Mouse (Mus musculus): ENCODE results near the gene Irak2.
A peak's percentile ranks its signal among the peaks of the same experiment; 100 is the strongest.
"Not testable (repeated sequence)": the region's sequence is repeated elsewhere in the genome, so short reads cannot be mapped to it uniquely, and the experiment has no call there.

The Irak2 gene

DNA sequence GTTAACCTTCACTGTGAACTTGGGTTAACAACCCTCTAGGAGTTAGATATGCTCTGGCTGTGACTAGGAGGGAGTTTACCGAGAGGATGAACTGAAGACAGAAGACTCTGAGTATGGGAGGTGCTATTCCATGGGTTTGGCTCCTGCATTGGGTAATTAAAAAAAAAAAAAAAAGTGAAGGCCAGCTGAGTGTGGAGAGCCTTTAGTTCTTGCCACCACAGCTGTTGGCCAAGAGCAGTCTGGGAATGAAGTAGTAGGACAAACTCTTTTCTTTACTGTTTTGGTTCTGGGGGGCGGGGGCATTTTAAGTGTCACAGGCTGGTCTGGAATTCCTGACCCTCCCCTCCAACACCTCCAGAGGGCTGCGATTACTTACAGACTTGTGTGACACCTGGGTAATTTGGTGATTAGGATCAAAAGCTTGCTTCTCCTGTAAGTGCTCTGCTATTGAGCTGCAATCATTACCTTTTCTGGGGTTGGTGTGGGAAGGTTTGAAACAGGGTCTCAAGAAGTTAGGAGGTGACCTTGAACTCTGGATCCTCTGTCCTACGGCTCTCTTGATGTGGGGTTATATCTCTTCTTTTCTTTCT is 57.6 kb downstream of the Irak2 start:
- DNase-seq (ENCODE audit: low read depth, low spot score): peak; percentile 61

DNA sequence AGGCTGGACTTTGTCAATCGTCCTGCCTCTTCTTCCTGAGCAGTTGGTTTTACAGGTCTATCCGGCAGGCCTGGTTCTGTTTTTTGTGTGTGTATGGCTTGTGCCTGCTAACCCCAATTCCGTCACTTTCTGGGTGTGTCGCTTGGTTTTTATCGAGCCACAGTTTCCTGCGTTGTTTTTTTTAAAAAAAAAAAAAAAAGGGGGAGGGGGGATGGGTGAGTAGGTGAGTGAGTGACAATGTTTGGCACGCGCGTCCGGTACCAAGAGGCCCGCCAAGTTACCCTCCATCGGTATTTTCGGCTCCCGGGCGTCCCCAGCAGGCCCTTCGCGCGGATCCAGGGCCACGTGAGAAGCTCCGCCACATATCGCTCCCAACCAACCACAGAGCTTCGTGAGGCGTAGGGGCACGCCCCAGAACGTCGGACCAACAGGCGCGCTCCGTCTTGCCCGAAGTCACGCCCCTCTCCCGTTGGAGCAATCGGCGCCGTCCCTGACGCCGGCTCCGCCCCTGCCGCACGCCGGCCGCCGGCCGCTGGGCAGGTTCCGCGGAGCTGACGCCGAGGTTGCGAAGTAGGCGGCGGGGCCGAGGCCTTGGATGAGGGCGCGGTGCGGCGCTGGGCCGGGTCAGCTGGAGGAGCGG is 58.4 kb downstream of the Irak2 start, which contains the start of gene Tatdn2:
TSS of gene Tatdn2 (plus strand) at position 469 of the 640 bp plus-strand sequence.
- DNase-seq (ENCODE audit: low read depth, low spot score): peak; percentile 98

DNA sequence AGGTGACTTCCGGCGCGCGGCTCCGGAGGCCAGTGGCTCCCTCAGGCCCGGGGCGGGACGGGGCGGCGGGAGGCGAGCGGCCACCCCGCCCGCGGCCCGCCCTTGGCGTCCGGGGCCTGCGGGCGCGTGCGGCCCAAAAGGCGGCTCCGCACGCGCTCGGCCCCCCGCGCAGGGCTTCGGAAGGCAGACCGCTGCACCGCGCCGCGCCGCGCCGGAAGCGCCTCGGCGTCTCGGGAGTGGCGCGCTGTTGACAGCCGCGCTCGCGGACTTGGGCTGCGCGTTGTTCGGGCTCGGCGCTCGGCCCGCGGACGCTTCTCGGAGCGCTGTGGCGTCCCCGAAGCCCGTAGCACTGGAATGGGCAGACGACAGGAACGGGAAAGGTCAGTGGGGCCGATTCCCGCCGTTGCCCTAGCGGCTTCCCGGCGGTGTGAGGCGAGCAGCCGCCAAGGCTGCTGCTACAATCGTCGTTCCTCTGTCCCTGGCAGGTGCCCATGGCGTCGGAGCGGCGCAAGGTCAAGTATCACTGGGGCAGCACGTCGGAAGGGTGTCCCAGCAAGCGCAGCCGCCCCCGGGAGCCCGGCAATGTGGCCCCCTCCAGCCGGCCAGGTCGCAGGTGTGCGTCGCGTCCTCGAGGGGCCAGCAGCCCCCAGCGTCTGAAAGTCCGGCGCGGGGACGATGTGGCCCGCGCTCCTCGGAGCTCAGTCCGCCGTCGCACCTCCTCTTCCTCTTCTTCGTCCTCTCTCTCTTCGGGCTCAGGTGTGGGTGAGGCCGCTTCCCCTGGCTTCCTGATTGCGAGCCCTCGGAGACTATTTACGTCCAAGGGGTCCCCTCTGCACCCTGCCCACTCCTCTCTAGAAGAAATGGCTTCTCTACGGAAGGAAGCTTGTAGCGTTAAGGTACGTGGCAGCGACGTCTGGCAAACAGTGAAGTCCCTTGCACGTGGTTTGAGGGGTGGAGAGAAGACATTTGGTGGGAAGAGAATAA is 59.2 kb downstream of the Irak2 start:
- DNase-seq (ENCODE audit: low read depth, low spot score): peak; percentile 57

DNA sequence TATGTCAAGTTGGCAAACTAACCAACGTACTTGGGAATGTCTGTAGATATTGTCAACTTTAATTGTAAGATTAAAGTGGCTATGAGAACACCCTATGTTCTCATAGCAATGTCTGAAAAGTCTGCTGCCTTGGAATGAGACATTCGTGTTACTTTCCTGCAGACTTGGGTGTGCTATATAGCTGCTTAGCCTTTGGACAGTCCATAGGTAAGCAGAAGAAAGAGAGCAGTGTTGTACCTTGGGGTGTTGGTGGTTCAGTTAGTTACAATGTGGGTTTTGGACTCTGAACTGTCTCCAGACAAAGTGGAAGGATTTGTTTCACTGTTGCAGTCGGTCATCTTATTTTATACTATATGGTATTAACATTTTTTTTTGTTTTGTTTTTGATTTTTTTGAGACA is 74.5 kb downstream of the Irak2 start:
- DNase-seq (ENCODE audit: low read depth, low spot score): no peak

DNA sequence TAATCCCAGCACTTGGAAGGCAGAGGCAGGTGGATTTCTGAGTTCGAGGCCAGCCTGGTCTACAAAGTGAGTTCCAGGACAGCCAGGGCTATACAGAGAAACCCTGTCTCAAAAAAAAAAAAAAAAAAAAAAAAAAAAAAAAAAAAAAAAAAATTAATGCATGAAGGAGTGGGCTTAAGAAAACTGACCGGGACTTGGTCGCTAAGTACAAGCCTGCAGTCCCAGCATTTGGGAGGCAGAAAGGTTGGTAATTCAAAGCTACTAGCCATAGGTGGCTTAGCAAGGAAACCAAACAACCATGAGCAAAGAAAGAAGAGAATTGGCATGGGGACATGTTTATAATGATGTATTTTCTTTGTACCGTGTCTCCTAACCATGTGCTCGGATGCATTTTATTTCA is 75.1 kb downstream of the Irak2 start:
- DNase-seq (ENCODE audit: low read depth, low spot score): not testable (repeated sequence)

DNA sequence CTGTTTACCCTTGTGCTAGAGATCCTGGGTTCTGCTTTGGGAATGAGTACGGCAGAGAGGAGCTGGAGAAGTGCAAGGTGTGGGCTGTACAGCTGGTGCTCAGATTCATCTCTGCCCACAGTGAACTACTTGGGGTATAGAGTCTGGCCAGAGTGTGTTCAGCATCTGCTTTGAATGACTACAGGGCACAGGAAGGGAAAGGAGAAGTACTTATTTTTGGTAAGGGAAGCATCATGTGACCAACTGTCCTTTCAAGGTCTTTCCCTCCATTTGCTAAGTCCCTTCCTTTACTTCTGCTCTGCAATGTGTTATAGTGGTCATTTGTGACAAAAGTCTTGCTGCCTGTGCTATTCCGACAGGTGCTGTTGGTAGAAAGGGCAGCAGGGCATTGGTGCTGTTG is 76.0 kb downstream of the Irak2 start:
- no peak for DNase-seq (ENCODE audit: low read depth, low spot score)

DNA sequence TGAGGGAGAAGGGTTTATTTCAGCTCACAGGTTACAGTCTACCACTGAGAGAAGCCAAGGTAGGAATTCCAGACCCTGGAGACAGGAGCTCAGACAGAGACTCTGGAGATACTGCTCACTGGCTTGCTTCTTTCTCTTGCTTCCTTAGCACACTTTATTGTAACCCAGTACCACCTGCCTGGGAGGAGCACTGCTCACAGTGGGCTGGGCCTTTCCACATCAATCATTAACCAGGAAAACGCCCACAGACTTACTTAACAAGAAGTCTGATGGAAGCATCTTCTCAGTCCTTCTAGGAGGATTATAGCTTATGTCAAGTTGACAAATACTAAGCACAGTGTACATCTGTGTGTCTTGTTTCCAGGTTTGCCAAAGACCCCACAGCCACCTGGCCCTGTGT is 76.5 kb downstream of the Irak2 start:
- peak; percentile 18 for DNase-seq (ENCODE audit: low read depth, low spot score)

DNA sequence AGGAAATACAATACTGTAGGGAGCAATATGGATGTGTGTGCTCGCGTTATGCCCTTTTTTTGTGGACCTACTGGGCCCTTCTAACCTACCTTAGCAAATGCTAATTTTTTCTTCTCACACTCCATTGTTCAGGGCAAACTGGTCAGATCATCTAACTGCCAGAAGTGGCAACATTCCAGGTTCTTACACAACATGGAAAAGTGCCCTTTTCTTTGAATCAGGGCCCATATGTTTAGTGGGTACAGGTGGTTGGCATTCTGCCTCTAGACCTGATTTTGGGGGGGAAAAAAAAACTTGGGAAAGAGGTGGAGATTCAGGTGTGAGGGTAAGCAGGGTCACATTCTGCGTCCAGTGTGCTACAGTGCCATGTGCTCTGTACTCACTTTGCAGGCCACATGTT is 79.3 kb downstream of the Irak2 start:
- DNase-seq (ENCODE audit: low read depth, low spot score): no peak

DNA sequence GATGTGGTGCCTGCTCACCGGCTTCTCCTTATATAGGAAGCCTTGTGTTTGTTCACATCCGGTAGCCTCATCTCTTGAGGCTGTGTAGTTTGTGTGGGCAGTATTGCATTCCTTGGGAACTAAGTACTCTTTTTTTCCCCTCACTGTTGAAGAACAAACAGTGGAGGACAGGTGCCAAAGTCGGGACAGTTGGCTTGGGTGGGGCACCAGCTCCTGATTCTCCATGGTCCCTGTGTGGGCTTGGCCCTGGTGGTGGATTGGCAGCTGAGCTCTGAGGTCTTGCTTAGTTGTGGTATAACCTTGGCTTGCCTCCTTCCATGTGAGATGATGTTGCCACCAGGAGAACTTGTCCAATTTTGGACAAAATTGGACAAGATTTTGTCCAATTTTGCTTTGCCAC is 81.6 kb downstream of the Irak2 start, which contains the start of gene Ghrl:
TSS of gene Ghrl (minus strand) at position 3 of the 400 bp plus-strand sequence.
- DNase-seq (ENCODE audit: low read depth, low spot score): no peak

DNA sequence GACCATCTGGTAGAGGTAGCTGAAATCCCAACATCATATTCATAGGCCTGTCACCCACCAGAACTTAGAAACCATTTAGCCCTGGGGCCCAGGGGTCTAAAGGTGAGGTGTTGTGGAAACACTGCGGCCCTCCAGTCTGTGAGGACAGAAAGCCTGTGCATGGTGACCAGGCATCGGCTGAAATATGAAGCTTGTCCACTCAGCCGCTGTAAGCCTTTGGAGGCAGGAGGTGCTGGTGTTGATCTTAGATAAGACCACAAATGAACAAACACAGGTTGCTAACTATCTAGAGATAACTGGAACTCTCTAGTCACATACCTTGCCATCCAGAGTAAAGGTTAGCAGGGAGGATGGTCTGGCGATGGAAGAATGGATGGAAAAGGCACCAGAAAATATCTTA is 82.8 kb downstream of the Irak2 start:
- DNase-seq (ENCODE audit: low read depth, low spot score): no peak

DNA sequence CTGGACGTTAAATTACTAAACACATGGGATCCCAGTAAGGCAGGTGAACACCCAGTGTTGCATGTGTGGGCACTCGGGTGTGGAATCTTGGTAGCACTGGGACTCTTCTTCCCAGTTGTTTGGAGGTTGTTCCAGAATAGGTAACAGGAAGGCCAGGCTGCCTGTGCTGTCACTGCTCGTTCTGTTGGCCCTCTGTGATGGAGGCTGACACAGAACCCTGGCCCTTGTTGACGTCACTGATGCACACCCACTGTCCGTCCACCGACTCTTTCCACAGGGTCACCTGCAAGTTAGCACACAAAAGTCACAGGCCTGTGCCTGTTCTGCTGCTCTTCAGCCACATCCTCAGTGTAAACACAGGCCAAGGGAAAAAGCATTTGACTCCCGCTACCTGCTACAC is 89.9 kb downstream of the Irak2 start:
- no peak for DNase-seq (ENCODE audit: low read depth, low spot score)

DNA sequence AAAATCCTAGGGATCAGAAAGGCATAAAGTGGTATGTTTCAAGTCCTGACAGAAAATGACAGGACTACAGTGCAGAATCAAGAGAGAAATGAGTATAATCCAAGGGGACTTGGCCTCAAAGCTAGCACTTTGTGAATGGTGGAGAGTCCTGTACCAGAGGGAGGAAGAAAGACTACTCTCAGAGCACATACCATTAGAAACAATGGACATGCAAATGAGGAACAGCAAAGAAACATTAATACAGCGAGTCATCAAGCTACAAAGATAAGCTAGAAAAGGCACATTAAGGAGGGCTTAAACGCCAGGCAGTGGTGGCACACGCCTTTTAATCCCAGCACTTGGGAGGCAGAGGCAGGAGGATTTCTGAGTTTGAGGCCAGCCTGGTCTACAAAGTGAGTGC is 93.0 kb downstream of the Irak2 start:
- DNase-seq (ENCODE audit: low read depth, low spot score): no peak

DNA sequence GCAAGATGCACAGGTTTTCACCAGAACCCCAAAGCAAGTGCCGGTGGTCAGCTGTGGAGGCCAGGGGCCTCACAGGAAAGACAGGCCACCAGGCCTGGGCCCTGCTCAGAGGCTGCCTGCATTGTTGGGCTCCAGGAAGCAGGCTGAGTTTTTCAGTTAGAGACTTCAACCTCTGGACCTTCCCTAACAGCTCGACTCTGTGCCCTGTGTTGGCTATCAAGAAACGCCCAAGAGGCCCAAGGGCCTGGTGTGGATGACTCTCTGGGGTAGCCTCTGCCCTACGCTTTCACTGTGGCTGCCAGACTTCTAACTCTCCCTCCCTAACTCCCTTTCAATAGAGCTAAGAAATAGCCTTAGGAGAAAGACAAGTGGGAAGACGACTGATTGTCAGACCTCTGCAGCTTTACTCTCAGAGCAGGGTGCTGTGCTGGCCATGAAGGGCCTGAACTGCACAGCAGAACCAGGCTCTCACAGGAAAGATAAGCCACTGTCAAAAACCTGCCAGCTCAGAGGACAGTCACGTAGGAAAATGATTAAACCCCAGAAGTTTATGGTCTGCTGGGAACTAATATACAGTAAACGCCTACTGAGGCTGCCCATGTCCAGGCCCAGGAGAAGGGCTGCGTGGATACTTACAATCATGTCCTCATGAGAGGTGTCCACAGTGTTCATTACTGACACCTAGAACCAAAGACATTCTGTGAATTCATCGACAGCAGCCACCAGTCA is 99.2 kb downstream of the Irak2 start:
- no peak for DNase-seq (ENCODE audit: low read depth, low spot score)

DNA sequence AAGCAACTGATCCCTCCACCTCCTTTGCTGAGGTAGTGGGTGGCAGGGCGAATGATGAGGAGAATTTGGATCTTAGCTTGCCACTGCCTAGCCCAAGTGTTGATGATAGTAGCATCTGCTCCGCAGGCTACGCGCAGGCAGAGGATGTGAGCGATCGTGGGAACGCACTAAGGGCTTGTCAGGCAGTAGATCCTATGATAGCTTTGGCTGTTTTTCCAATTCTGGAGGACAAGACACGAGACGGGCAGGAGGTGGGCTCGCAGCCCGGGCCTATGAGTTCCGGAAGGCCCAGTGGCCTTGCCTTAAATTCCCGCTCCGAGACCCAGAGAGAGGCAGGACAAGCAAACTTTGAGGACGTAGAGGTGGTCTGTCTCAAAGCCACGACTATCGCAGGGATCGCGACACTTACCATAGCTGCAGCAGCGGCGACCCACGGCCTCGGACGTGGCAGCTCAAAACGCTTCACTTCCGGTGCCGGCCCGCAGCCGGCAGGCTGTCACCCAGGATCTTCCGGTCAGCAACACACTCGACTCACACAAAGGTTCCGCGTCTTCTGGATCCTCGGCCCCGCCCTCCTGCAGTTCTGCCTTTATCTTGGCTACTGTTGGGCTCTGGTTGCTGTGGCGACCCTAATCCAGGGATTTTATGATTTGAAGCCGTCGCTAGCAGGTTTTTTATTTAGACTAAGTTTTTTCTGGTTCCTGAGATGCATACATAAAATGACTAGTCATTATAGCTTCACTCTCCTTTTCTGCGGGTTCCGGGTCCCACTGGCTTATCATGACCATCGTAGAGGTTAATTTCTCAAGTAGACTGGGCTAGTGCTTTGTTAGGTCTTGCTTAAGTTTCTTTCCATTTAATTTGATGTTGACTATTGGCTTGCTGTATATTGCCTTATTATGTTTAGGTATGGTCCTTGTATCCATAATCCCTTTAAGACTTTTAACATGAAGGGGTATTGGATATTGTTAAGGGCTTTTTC is 102.3 kb downstream of the Irak2 start, which contains the start of gene Sec13:
TSS of gene Sec13 (minus strand) at position 508 of the 982 bp plus-strand sequence.
- DNase-seq (ENCODE audit: low read depth, low spot score): peak; percentile 94

DNA sequence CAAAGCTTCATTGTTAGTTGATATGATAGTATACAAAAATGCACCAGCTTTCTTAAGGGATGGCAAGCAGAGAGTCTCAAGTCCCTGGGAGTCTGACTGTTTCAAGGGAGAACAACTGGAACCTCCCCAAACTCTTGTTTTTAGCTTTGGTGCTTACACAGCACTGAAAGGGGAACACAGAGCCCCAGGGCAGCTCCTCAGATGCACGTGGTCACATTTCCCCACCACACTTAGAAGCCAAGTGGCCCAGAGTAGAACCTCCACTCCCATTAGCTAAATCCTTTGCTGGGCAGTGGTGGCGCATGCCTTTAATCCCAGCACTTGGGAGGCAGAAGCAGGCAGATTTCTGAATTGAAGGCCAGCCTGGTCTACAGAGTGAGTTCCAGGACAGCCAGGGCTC is 103.2 kb downstream of the Irak2 start:
- DNase-seq (ENCODE audit: low read depth, low spot score): no peak

DNA sequence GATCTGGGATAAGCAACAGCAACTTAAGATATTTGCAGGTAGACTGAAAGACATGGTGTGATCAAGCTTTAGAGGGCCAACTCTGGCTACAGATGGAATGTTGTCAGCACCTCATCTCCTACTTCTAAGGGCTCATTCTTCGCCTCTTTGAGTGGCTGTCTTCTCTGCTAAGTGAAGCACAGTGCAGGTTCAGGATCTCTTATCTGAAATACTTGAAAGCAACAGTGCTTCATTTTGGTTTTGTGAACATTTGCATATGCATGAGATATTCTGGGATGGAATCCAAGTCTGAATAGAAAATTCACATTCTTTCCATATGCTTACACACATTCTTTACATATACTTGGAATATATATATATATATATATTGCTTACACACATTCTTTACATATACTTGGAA is 104.1 kb downstream of the Irak2 start:
- no peak for DNase-seq (ENCODE audit: low read depth, low spot score)

DNA sequence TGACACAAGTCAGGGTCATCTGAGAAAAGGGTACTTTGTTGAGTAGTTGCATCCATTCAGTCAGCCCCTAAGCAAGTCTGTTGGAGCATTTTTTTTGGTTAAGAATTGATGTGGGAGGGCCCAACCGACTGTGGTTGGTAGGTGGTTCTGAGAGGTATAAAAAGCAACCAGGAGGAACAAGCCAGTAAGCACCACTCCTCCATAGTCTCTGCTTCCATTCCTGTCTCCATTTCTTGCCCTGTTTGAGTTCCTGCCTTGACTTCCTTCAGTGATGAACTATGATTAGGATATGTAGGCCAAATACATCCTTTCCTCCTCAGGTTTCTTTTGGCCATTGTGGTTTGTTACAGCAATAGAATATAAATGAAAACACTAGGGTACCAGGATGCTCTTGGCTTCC is 104.8 kb downstream of the Irak2 start:
- no peak for DNase-seq (ENCODE audit: low read depth, low spot score)
